Mouse (Mus musculus): ENCODE measurements around the gene Slit3. TPM values are rescaled to one million over a fixed set of nuclear protein-coding genes. Genes with fewer than 3 reads are reported as not detected.

Gene Slit3
- polyA plus RNA-seq, 1 experiment from 2014 or later, result 25.9 TPM

DNA sequence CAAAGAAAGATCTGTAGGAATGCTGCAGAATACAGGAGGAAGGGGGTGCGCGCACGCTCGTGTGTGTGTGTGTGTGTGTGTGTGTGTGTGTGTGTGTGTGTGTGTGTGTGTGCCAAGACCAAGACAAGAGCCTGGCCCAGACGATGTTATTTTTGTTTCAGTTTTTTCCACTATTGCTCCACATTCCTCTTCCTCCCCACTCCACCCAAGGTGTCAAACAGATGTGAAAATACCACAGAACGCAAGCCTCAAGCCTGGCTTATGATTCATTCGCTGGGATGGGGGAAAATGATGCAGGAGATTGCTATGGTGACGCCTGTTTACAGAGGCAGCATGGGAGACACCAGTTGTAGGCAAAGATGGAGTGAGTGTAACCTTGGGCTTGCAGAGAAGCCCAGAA lies 46.2 kb downstream of the Slit3 start:
- Histone ChIP-seq H3K9ac (no peak overlapping the region), H3K27me3 (no peaks in the 10 kb centered on the region), H3K27ac (no peak overlapping the region), H3K36me3 (no peaks in the 10 kb centered on the region), H3K4me2 (no peak overlapping the region), H3K4me3 (no peak overlapping the region), H3K4me1 (replicated peaks) (no peaks in the 10 kb centered on the region), H3K9me3 (0 out of 2 replicates have a peak, but pooled peaks cover 4% of the 10 kb centered on the region)
- no peak for ATAC-seq (ENCODE audit: low FRiP score)
- WGBS, result 78% methylated on average over 5 of the region's 8 CpGs

- H3K4me3 ChIP-seq, result no peak overlapping the region
- no peak overlapping the region for H3K9ac ChIP-seq
- H3K4me1 ChIP-seq (replicated peaks), result no peaks in the 10 kb centered on the region
- no peak overlapping the region for H3K4me2 ChIP-seq
- peak overlapping the region; percentile 31; the same call in 1 of the 2 replicates for H3K27ac ChIP-seq
- H3K27me3 ChIP-seq, result no peaks in the 10 kb centered on the region
- no peaks in the 10 kb centered on the region for H3K36me3 ChIP-seq
- 84% methylated on average over 6 of the region's 6 CpGs for WGBS
- no peak for ATAC-seq (ENCODE audit: low FRiP score)
- no peaks in the 10 kb centered on the region for H3K9me3 ChIP-seq
These were observed 50.5 kb downstream of the Slit3 start for GRCm38 (mm10) chr11:35171505-35171904.

GRCm38 (mm10) chr11:35177564-35177963 lies 56.5 kb downstream of the Slit3 start:
- no peak for ATAC-seq (ENCODE audit: low FRiP score)
- no peaks in the 10 kb centered on the region for H3K9me3 ChIP-seq
- H3K4me1 ChIP-seq (replicated peaks), result 0 out of 2 replicates have a peak, but pooled peaks cover 3% of the 10 kb centered on the region
- no peaks in the 10 kb centered on the region for H3K36me3 ChIP-seq
- no peak overlapping the region for H3K4me2 ChIP-seq
- H3K9ac ChIP-seq, result no peak overlapping the region
- H3K4me3 ChIP-seq, result no peak overlapping the region
- no peaks in the 10 kb centered on the region for H3K27me3 ChIP-seq
- 87% methylated on average over 7 of the region's 7 CpGs for WGBS
- H3K27ac ChIP-seq, result no peak overlapping the region

DNA sequence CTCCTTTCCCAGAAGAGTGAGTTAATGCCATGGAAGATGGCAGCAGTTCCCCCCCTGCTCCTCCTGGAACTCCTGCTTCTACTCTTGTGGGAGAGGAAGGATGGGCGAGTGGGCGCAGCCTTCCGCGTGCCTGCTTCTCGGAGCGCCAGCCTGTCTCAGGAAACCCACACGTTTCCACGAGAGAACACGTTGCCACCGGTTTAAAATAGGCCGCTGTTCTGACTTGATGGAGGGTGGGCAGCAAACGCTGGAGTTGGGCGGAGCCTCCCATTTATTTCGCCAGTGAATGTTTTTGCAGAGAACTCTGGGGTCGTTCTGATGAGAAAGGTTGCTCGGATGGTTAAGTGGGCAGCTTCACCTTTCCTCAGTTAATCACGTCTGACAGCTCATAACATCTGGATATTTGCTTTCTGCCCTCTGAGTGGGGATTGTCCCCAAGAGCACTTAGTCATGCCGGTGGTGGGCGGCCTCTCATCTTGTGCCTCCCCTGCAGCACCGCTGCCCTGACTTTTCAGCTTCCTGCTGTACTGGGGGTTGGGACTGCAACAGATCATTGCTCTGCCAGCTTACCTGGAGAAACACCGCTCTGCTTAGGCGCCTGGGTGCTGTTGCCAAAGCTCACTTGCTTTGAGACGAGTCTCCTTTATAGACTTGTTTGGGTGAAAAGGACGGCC lies 57.3 kb downstream of the Slit3 start:
- no peaks in the 10 kb centered on the region for H3K27me3 ChIP-seq
- no peaks in the 10 kb centered on the region for H3K9me3 ChIP-seq
- H3K36me3 ChIP-seq, result no peaks in the 10 kb centered on the region
- 52% methylated on average over 24 of the region's 24 CpGs for WGBS
- H3K27ac ChIP-seq, result no peak overlapping the region
- no peak overlapping the region for H3K4me3 ChIP-seq
- no peak overlapping the region for H3K4me2 ChIP-seq
- no peak for ATAC-seq (ENCODE audit: low FRiP score)
- H3K4me1 ChIP-seq (replicated peaks), result 0 out of 2 replicates have a peak, but pooled peaks cover 6% of the 10 kb centered on the region
- no peak overlapping the region for H3K9ac ChIP-seq

GRCm38 (mm10) chr11:35179305-35179704 lies 58.3 kb downstream of the Slit3 start:
- no peak overlapping the region for H3K4me3 ChIP-seq
- no peak overlapping the region for H3K4me2 ChIP-seq
- H3K36me3 ChIP-seq, result no peaks in the 10 kb centered on the region
- ATAC-seq (ENCODE audit: low FRiP score), result no peak
- no peak overlapping the region for H3K27ac ChIP-seq
- WGBS, result 76% methylated on average over 8 of the region's 8 CpGs
- no peak overlapping the region for H3K9ac ChIP-seq
- 0 out of 2 replicates have a peak, but pooled peaks cover 6% of the 10 kb centered on the region for H3K4me1 ChIP-seq (replicated peaks)
- no peaks in the 10 kb centered on the region for H3K27me3 ChIP-seq
- H3K9me3 ChIP-seq, result no peaks in the 10 kb centered on the region

DNA sequence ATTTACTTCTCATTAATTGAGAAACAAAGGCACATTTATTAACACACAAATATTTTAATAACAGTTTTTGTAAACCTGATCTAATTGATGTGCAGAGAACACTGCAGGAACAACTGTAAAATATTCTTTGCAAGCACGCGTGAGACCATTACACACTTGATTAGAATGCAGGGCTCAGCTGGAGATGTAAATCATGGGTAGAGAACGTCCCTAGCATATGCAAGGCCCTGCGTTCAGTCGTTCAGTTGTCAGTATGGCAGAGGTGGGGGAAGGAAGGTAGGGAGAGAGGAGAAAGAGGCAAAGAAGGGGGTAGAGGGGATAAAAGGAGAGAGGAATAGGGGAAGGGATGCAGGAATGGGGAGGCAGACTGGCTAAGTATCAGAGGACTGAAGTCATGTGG lies 61.9 kb downstream of the Slit3 start:
- 39% methylated on average over 5 of the region's 5 CpGs for WGBS
- Histone ChIP-seq H3K9ac (no peak overlapping the region), H3K4me1 (replicated peaks) (0 out of 2 replicates have a peak, but pooled peaks cover 6% of the 10 kb centered on the region), H3K4me2 (no peak overlapping the region), H3K27me3 (no peaks in the 10 kb centered on the region), H3K27ac (no peak overlapping the region), H3K36me3 (no peaks in the 10 kb centered on the region), H3K9me3 (no peaks in the 10 kb centered on the region), H3K4me3 (no peak overlapping the region)
- ATAC-seq (ENCODE audit: low FRiP score), result no peak

DNA sequence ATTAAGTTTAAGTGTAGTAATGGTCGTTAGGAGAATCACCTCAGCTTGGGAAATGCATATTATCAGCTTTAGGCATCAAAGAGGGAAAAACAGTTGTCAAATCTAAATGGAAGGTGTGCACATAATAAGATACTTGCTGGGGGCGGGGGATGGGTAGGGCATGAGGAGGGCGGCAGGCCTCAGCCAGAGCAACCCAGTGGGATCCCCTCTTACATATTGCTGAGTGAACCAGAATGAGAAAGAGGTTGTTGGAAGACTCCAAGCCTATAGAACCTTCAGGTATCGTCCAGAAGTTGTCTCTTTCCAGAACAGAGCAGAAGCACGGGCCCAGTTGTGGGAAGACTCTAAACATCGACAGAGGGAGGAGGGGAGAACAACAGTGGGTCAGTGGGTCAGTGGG lies 73.8 kb downstream of the Slit3 start:
- WGBS, result 85% methylated on average over 6 of the region's 6 CpGs
- H3K27me3 ChIP-seq, result peaks cover 2% of the 10 kb centered on the region; the same call in 1 of the 2 replicates
- ATAC-seq (ENCODE audit: low FRiP score), result no peak

DNA sequence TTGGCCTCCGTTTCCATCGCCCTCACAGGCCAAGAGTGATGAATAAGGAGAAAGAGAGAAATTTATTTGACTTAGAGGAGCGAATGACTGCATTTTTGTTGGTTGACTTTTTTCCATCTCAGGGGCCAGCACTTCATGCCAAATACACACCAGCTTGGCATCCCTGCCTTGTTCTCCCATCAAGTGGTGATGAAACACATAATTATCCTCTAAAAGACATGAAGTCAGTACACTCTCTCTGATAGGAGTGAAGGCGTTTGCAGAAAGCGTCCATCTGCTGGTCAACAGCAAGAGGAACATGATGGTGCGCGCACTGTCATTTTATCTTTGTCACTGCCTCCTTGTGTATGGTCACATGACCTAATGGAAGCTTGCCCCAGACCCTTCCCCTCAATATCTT lies 75.8 kb downstream of the Slit3 start:
- peaks cover 7% of the 10 kb centered on the region for H3K27me3 ChIP-seq
- H3K4me2 ChIP-seq, result no peak overlapping the region
- peaks cover 9% of the 10 kb centered on the region; the same call in 1 of the 2 replicates for H3K4me1 ChIP-seq (replicated peaks)
- WGBS, result 89% methylated on average over 7 of the region's 7 CpGs
- H3K9me3 ChIP-seq, result no peaks in the 10 kb centered on the region
- H3K9ac ChIP-seq, result no peak overlapping the region
- ATAC-seq (ENCODE audit: low FRiP score), result no peak
- no peak overlapping the region for H3K4me3 ChIP-seq
- H3K27ac ChIP-seq, result no peak overlapping the region
- H3K36me3 ChIP-seq, result no peaks in the 10 kb centered on the region

More for the DNA sequence above, 73.8 kb downstream of the Slit3 start:
- no peak overlapping the region for H3K4me2 ChIP-seq
- H3K4me1 ChIP-seq (replicated peaks), result 0 out of 2 replicates have a peak, but pooled peaks cover 5% of the 10 kb centered on the region
- H3K27ac ChIP-seq, result no peak overlapping the region
- no peaks in the 10 kb centered on the region for H3K9me3 ChIP-seq
- H3K4me3 ChIP-seq, result no peak overlapping the region
- no peaks in the 10 kb centered on the region for H3K36me3 ChIP-seq
- no peak overlapping the region for H3K9ac ChIP-seq

DNA sequence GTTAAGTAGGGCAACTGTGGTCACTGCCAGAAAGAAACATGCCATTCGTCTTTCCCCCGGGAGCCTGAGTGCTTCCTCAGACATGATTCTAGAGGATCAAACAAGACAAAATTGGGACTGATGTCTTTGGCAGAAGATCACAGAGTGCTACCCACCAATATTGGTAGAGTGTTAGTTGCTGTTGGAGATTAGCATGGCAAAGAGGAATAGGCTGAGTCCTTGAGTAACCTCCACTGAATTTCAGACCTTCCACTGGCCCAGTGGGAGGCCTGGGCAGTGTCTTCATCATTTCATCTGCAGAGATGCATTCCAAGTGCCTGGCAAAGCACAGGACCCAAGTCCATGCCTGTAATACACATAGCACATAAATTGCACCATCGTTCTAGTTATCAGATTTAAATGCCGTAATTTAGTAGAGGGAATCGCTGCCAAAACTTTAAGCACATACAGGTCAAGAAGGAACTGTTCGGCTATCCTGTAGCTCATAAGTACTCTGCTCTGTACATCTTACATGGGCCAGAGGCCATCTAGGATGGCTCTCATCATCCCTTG lies 77.6 kb downstream of the Slit3 start:
- H3K36me3 ChIP-seq, result no peaks in the 10 kb centered on the region
- H3K4me3 ChIP-seq, result no peak overlapping the region
- H3K4me1 ChIP-seq (replicated peaks), result peaks cover 28% of the 10 kb centered on the region
- ATAC-seq (ENCODE audit: low FRiP score), result no peak
- no peak overlapping the region for H3K4me2 ChIP-seq
- H3K9me3 ChIP-seq, result no peaks in the 10 kb centered on the region
- no peak overlapping the region for H3K27ac ChIP-seq
- H3K9ac ChIP-seq, result no peak overlapping the region
- 91% methylated on average over 6 of the region's 6 CpGs for WGBS
- H3K27me3 ChIP-seq, result peaks cover 7% of the 10 kb centered on the region

GRCm38 (mm10) chr11:35202332-35202731 lies 81.3 kb downstream of the Slit3 start:
- WGBS, result 45% methylated on average over 5 of the region's 5 CpGs
- ATAC-seq (ENCODE audit: low FRiP score), result no peak
- H3K4me1 ChIP-seq (replicated peaks), result peaks cover 38% of the 10 kb centered on the region
- peaks cover 7% of the 10 kb centered on the region for H3K27me3 ChIP-seq
- no peak overlapping the region for H3K9ac ChIP-seq
- no peaks in the 10 kb centered on the region for H3K36me3 ChIP-seq
- H3K4me2 ChIP-seq, result no peak overlapping the region
- no peak overlapping the region for H3K27ac ChIP-seq
- H3K9me3 ChIP-seq, result no peaks in the 10 kb centered on the region
- no peak overlapping the region for H3K4me3 ChIP-seq

DNA sequence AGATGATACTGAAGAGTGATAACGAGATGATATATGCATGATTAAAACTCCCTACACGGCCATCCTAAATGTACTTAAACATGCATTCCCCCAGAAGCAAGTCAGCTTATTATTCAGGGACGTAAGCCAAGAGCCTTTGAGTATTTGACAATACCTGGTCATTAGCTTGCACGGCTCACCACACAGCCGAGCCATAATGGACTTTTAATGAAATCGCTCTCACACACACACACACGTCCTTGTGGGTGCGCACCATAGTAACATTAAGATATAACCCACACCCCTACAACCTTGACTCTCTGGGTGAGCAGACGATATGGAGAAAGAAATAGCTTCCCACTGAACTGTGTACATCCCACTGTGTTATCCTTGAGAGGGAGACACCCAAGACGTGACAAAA lies 82.6 kb downstream of the Slit3 start:
- 0 out of 2 replicates have a peak overlapping the region, but pooled peaks have one; percentile 11 for H3K4me2 ChIP-seq

GRCm38 (mm10) chr11:35204084-35204483 lies 83.1 kb downstream of the Slit3 start:
- H3K9ac ChIP-seq, result no peak overlapping the region
- peaks cover 38% of the 10 kb centered on the region for H3K4me1 ChIP-seq (replicated peaks)
- H3K27ac ChIP-seq, result 0 out of 2 replicates have a peak overlapping the region, but pooled peaks have one; percentile 56
- no peaks in the 10 kb centered on the region for H3K9me3 ChIP-seq
- H3K4me2 ChIP-seq, result 0 out of 2 replicates have a peak overlapping the region, but pooled peaks have one; percentile 11
- 36% methylated on average over 9 of the region's 9 CpGs for WGBS
- H3K4me3 ChIP-seq, result no peak overlapping the region
- peak; percentile 53 for ATAC-seq (ENCODE audit: low FRiP score)
- H3K36me3 ChIP-seq, result no peaks in the 10 kb centered on the region
- peaks cover 7% of the 10 kb centered on the region for H3K27me3 ChIP-seq

More for the DNA sequence above, 82.6 kb downstream of the Slit3 start:
- Histone ChIP-seq H3K9ac (no peak overlapping the region), H3K4me1 (replicated peaks) (peaks cover 38% of the 10 kb centered on the region), H3K9me3 (no peaks in the 10 kb centered on the region), H3K36me3 (no peaks in the 10 kb centered on the region), H3K27me3 (peaks cover 7% of the 10 kb centered on the region), H3K4me3 (no peak overlapping the region), H3K27ac (0 out of 2 replicates have a peak overlapping the region, but pooled peaks have one; percentile 56)
- WGBS, result 25% methylated on average over 10 of the region's 10 CpGs
- ATAC-seq (ENCODE audit: low FRiP score), result peak; percentile 82
